Mouse (Mus musculus) stomach, embryonic 16.5 days (tissue): ENCODE data around the gene Wdfy1. TPM values are rescaled to one million over a fixed set of nuclear protein-coding genes. Genes with fewer than 3 reads are reported as not detected.

Experiments used
- ATAC-seq: fragments of 200-750 bp; cut with Nextera tagmentation; 2 replicates; pipeline ENCODE4 v1.8.0; 2017; ENCODE audit warnings: moderate number of reproducible peaks, moderate TSS enrichment; ENCODE audit not compliant: insufficient read depth, low FRiP score
- H3K27ac ChIP-seq: fragments of 300-500 bp; sonication (generic); 2 replicates; pipeline ENCODE4 v1.5.1; 2014; ENCODE audit warnings: low read length
- H3K27me3 ChIP-seq: fragments of 300-500 bp; sonication (generic); 2 replicates; pipeline ENCODE4 v1.6.1; 2014; ENCODE audit warnings: low read length, control low read depth, mixed read lengths; ENCODE audit not compliant: control insufficient read depth, insufficient read depth
- H3K36me3 ChIP-seq: fragments of 300-500 bp; sonication (generic); 2 replicates; pipeline ENCODE4 v1.6.1; 2014; ENCODE audit warnings: low read length; ENCODE audit not compliant: control insufficient read depth, insufficient read depth
- H3K4me1 ChIP-seq: fragments of 300-500 bp; sonication (generic); 2 replicates; pipeline ENCODE4 v1.6.1; 2014; ENCODE audit warnings: low read length, control low read depth, mixed read lengths; ENCODE audit not compliant: control insufficient read depth, insufficient read depth
- H3K4me2 ChIP-seq: fragments of 300-500 bp; sonication (generic); 2 replicates; pipeline ENCODE4 v1.6.1; 2014; ENCODE audit warnings: low read depth, low read length, mixed read lengths
- H3K4me3 ChIP-seq: fragments of 300-500 bp; sonication (generic); replicated peaks from 2 replicates; pipeline ENCODE4 v1.5.1; 2014; ENCODE audit warnings: mild to moderate bottlenecking, low read length
- H3K9ac ChIP-seq: fragments of 300-500 bp; sonication (generic); 2 replicates; pipeline ENCODE4 v1.6.1; 2014; ENCODE audit warnings: low read length
- H3K9me3 ChIP-seq: fragments of 300-500 bp; sonication (generic); replicated peaks from 2 replicates; pipeline ENCODE4 v1.6.1; 2016; ENCODE audit warnings: low read length, control low read depth; ENCODE audit not compliant: control insufficient read depth
- WGBS: fragments of 180-500 bp; shearing (Covaris S2); extraction: QIAGEN DNeasy Blood & Tissue Kit; methylation state at CpG from one replicate; pipeline ENCODE4 v1.1.7; 2014; 5-methylcytosine and 5-hydroxymethylcytosine counted together
- polyA plus RNA-seq: library from polyadenylated mRNA; unstranded; fragments of >200 nt; fragmentation: Nextera tagmentation; extraction: Ambion mirVana; gene quantifications from 2 replicates; pipeline ENCODE4 v1.2.1, GENCODE M21; 2015

Wdfy1 gene
- polyA plus RNA-seq, 1 experiment from 2014 or later = 41.8 TPM

DNA sequence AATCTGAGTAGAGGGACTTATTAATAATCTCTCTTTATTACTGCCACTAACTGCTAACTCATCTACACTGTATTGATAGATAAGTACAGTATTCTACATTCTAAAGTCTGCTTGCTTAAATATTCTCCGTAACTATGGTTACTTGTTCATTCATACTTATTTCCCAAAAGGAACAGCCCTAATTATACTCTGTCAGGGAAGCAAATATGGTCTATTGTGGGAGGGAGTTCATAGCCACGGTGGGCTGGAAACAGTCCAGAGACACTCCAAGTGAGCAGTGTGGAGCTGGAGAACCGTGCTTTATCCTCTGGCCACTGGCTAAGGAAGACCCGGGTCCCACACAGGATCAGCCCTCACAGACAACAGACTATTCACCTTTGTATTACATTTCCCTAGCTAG lies 65.3 kb downstream of the Wdfy1 start:
- Histone ChIP-seq H3K27me3 (no peaks in the 10 kb centered on the region), H3K4me1 (0 out of 2 replicates have a peak, but pooled peaks cover 4% of the 10 kb centered on the region), H3K9ac (no peak overlapping the region), H3K27ac (no peak overlapping the region), H3K36me3 (no peaks in the 10 kb centered on the region), H3K4me3 (no peak overlapping the region), H3K9me3 (no peaks in the 10 kb centered on the region), H3K4me2 (no peak overlapping the region)
- ATAC-seq = no peak
- WGBS = 58% methylated on average over 4 of the region's 4 CpGs

GRCm38 (mm10) chr1:79710216-79710615 lies 65.7 kb downstream of the Wdfy1 start:
- H3K9me3 ChIP-seq = no peaks in the 10 kb centered on the region
- H3K4me2 ChIP-seq = no peak overlapping the region
- H3K9ac ChIP-seq = no peak overlapping the region
- no peak for ATAC-seq
- 77% methylated on average over 8 of the region's 8 CpGs for WGBS
- H3K27me3 ChIP-seq = no peaks in the 10 kb centered on the region
- 0 out of 2 replicates have a peak, but pooled peaks cover 2% of the 10 kb centered on the region for H3K36me3 ChIP-seq
- H3K4me3 ChIP-seq = no peak overlapping the region
- H3K4me1 ChIP-seq = 0 out of 2 replicates have a peak, but pooled peaks cover 4% of the 10 kb centered on the region
- no peak overlapping the region for H3K27ac ChIP-seq

GRCm38 (mm10) chr1:79707383-79707782 lies 68.6 kb downstream of the Wdfy1 start:
- Histone ChIP-seq H3K4me1 (0 out of 2 replicates have a peak, but pooled peaks cover 4% of the 10 kb centered on the region), H3K9ac (no peak overlapping the region), H3K4me2 (no peak overlapping the region), H3K27me3 (no peaks in the 10 kb centered on the region), H3K9me3 (no peaks in the 10 kb centered on the region), H3K36me3 (0 out of 2 replicates have a peak, but pooled peaks cover 4% of the 10 kb centered on the region), H3K4me3 (no peak overlapping the region), H3K27ac (no peak overlapping the region)
- no peak for ATAC-seq
- 83% methylated on average over 9 of the region's 9 CpGs for WGBS

GRCm38 (mm10) chr1:79706707-79707106 lies 69.2 kb downstream of the Wdfy1 start:
- ATAC-seq = no peak
- no peak overlapping the region for H3K4me2 ChIP-seq
- H3K9ac ChIP-seq = no peak overlapping the region
- H3K36me3 ChIP-seq = 0 out of 2 replicates have a peak, but pooled peaks cover 4% of the 10 kb centered on the region
- 0 out of 2 replicates have a peak, but pooled peaks cover 4% of the 10 kb centered on the region for H3K4me1 ChIP-seq
- H3K4me3 ChIP-seq = no peak overlapping the region
- H3K9me3 ChIP-seq = no peaks in the 10 kb centered on the region
- H3K27me3 ChIP-seq = no peaks in the 10 kb centered on the region
- H3K27ac ChIP-seq = no peak overlapping the region
- WGBS = 83% methylated on average over 3 of the region's 3 CpGs

GRCm38 (mm10) chr1:79704672-79705071 lies 71.3 kb downstream of the Wdfy1 start:
- H3K36me3 ChIP-seq = 0 out of 2 replicates have a peak, but pooled peaks cover 4% of the 10 kb centered on the region
- H3K4me1 ChIP-seq = no peaks in the 10 kb centered on the region
- H3K27ac ChIP-seq = no peak overlapping the region
- H3K27me3 ChIP-seq = no peaks in the 10 kb centered on the region
- no peak overlapping the region for H3K4me2 ChIP-seq
- no peak overlapping the region for H3K9ac ChIP-seq
- H3K9me3 ChIP-seq = no peaks in the 10 kb centered on the region
- no peak for ATAC-seq
- H3K4me3 ChIP-seq = no peak overlapping the region
- 76% methylated on average over 2 of the region's 2 CpGs for WGBS

GRCm38 (mm10) chr1:79703520-79703919 lies 72.4 kb downstream of the Wdfy1 start:
- Histone ChIP-seq H3K36me3 (0 out of 2 replicates have a peak, but pooled peaks cover 4% of the 10 kb centered on the region), H3K4me2 (no peak overlapping the region), H3K27me3 (no peaks in the 10 kb centered on the region), H3K4me1 (no peaks in the 10 kb centered on the region), H3K27ac (no peak overlapping the region), H3K9ac (no peak overlapping the region), H3K4me3 (no peak overlapping the region), H3K9me3 (no peaks in the 10 kb centered on the region)
- no peak for ATAC-seq
- WGBS = 90% methylated on average over 8 of the region's 8 CpGs

- WGBS = 86% methylated on average over 2 of the region's 2 CpGs
- ATAC-seq = no peak
- no peak overlapping the region for H3K4me2 ChIP-seq
- no peak overlapping the region for H3K4me3 ChIP-seq
- H3K4me1 ChIP-seq = 0 out of 2 replicates have a peak, but pooled peaks cover 5% of the 10 kb centered on the region
- H3K9me3 ChIP-seq = no peaks in the 10 kb centered on the region
- no peaks in the 10 kb centered on the region for H3K27me3 ChIP-seq
- no peak overlapping the region for H3K27ac ChIP-seq
- H3K9ac ChIP-seq = no peak overlapping the region
- no peaks in the 10 kb centered on the region for H3K36me3 ChIP-seq
Measured at GRCm38 (mm10) chr1:79698506-79698905, 77.4 kb downstream of the Wdfy1 start.

DNA sequence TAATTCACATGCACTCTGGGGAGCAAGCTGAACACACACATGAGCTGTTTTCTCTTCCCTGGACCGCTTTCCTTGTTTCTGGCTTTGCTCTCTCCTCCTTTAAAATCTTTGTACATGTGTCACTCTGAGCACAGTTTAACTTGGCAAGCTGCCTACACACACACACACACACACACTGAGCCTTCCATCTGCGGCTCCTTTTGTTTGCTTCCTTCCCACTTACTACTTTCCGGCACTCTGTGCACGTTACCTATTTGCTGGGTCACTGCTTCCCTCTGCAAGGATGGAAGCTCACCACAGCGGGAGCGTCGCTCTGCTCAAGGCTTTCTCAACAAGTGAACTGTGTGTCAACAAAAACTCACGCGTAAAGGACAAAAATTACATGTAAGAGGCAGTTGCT lies 78.6 kb downstream of the Wdfy1 start:
- Histone ChIP-seq H3K27me3 (no peaks in the 10 kb centered on the region), H3K4me3 (no peak overlapping the region), H3K9me3 (no peaks in the 10 kb centered on the region), H3K36me3 (no peaks in the 10 kb centered on the region), H3K27ac (no peak overlapping the region), H3K4me1 (0 out of 2 replicates have a peak, but pooled peaks cover 5% of the 10 kb centered on the region), H3K9ac (no peak overlapping the region), H3K4me2 (no peak overlapping the region)
- 34% methylated on average over 9 of the region's 9 CpGs for WGBS
- ATAC-seq = peak; percentile 92

GRCm38 (mm10) chr1:79696933-79697332 lies 79.0 kb downstream of the Wdfy1 start:
- no peaks in the 10 kb centered on the region for H3K36me3 ChIP-seq
- no peak overlapping the region for H3K4me2 ChIP-seq
- H3K27me3 ChIP-seq = no peaks in the 10 kb centered on the region
- 0 out of 2 replicates have a peak, but pooled peaks cover 5% of the 10 kb centered on the region for H3K4me1 ChIP-seq
- no peak overlapping the region for H3K4me3 ChIP-seq
- H3K9me3 ChIP-seq = no peaks in the 10 kb centered on the region
- WGBS = 52% methylated on average over 5 of the region's 5 CpGs
- no peak for ATAC-seq
- no peak overlapping the region for H3K9ac ChIP-seq
- H3K27ac ChIP-seq = no peak overlapping the region
